ENCODE assay signal across 30 mouse cellular contexts in genomic region chr11:21014250-21014649, GRCm38 (mm10).
DNase-seq lines count a peak whose midpoint lies in the region; ATAC-seq and TF ChIP-seq lines count a peak whose summit lies in the region.
"Had no signal": no experiment of that assay in that cellular context is flagged by ENCODE, and none has a peak within 500 bp of the region (broad histone marks: within the 10 kb centered on the region; RNA-seq: fewer than 3 reads in every experiment).

No protein-coding gene starts in this region.

- DNase-seq in frontal cortex, postnatal 14 days (ENCODE audit: low spot score in 2 of 2) = no peak
- peak in 1 of 2 experiments; percentile 37 for DNase-seq in heart, adult 2 months
- DNase-seq in heart, postnatal 36 days = no peak
- DNase-seq in kidney, postnatal 0 days (ENCODE audit: low spot score) = no peak
- peak; percentile 18 for DNase-seq in skeletal muscle tissue, adult 2 months (ENCODE audit: low read depth, low spot score)
- DNase-seq: adrenal gland, adult 2 months; adrenal gland, postnatal 36 days; cerebellum, adult 11 months; cerebellum, postnatal 36 days; gastrocnemius, postnatal 10 days; kidney, adult 18-20 months; kidney, postnatal 4 days; lung, embryonic 14.5 days; lung, postnatal 14 days; retina, postnatal 1 day; right cerebral cortex, postnatal 14 days; thymus, adult 18-20 months; thymus, postnatal 36 days had no signal

- H3K9me3 ChIP-seq in kidney, postnatal 0 days (replicated peaks; ENCODE audit: low read length) = no peaks in the 10 kb centered on the region
- no peaks in the 10 kb centered on the region for H3K9me3 ChIP-seq in kidney, embryonic 14.5 days (ENCODE audit: control insufficient read depth, low read length)
- H3K9me3 ChIP-seq: midbrain, embryonic 10.5 days; midbrain, embryonic 15.5 days; neural tube, embryonic 15.5 days; stomach, embryonic 15.5 days had no signal

- ATAC-seq in frontal cortex, adult (ENCODE audit: low TSS enrichment) = peak; percentile 65
- ATAC-seq in kidney, postnatal 0 days (replicated peaks; ENCODE audit: low FRiP score, low read depth) = no peak
- no peak for ATAC-seq in kidney, embryonic 14.5 days (ENCODE audit: low FRiP score, low TSS enrichment)
- no peak for ATAC-seq in cerebellum, adult (ENCODE audit: insufficient number of reproducible peaks, low FRiP score, low TSS enrichment)
- ATAC-seq: activated CD4-positive, CD25-positive, alpha-beta regulatory T cell, adult 4 months; forebrain, embryonic 14.5 days; midbrain, embryonic 15.5 days had no signal

- intact Hi-C loops in heart, adult 2 months (cut with DNase I) = no loop called here
- intact Hi-C loops in heart, postnatal 36 days (cut with DNase I) = no loop called here

- H3K9ac ChIP-seq in heart, adult 2 months (ENCODE audit: low read depth, low read length) = no peak overlapping the region
- H3K9ac ChIP-seq in kidney, postnatal 0 days (ENCODE audit: low read depth, low read length) = no peak overlapping the region
- no peak overlapping the region for H3K9ac ChIP-seq in kidney, embryonic 14.5 days (ENCODE audit: low read depth, low read length)
- H3K9ac ChIP-seq: hindbrain, embryonic 14.5 days; liver, embryonic 14.5 days; lung, embryonic 14.5 days; midbrain, embryonic 15.5 days; neural tube, embryonic 15.5 days; stomach, embryonic 15.5 days had no signal

- H3K4me2 ChIP-seq in kidney, postnatal 0 days (ENCODE audit: low read length) = no peak overlapping the region
- H3K4me2 ChIP-seq in kidney, embryonic 14.5 days (replicated peaks; ENCODE audit: low read depth, low read length) = no peak overlapping the region
- H3K4me2 ChIP-seq: hindbrain, embryonic 14.5 days; lung, embryonic 14.5 days; midbrain, embryonic 15.5 days; neural tube, embryonic 15.5 days; stomach, embryonic 15.5 days had no signal

- H3K27me3 ChIP-seq in heart, adult 2 months (ENCODE audit: control insufficient read depth, insufficient read depth, low read length) = no peaks in the 10 kb centered on the region
- H3K27me3 ChIP-seq in kidney, postnatal 0 days (ENCODE audit: insufficient read depth, low read length) = no peaks in the 10 kb centered on the region
- no peaks in the 10 kb centered on the region for H3K27me3 ChIP-seq in kidney, embryonic 14.5 days (ENCODE audit: control insufficient read depth, insufficient read depth, low read length)
- H3K27me3 ChIP-seq: CH12.LX; midbrain, embryonic 15.5 days; neural tube, embryonic 15.5 days; stomach, embryonic 15.5 days had no signal

- no peak for TF ChIP-seq EP300 in heart, adult 2 months (IDR thresholded peaks at IDR 0.05; ENCODE audit: insufficient read depth, low read depth, low read length)

- 9% methylated on average over 3 of the region's 3 CpGs for WGBS in heart, adult 2 months
- 27% methylated on average over 3 of the region's 3 CpGs for WGBS in kidney, postnatal 0 days
- 45% methylated on average over 3 of the region's 3 CpGs for WGBS in kidney, embryonic 14.5 days

- TF ChIP-seq POLR2A in heart, adult 2 months (IDR thresholded peaks at IDR 0.05; ENCODE audit: insufficient read depth, low read depth, low read length) = no peak

- no peak overlapping the region for H3K4me3 ChIP-seq in heart, adult 2 months
- no peak overlapping the region for H3K4me3 ChIP-seq in kidney, postnatal 0 days (replicated peaks; ENCODE audit: low read depth, low read length)
- no peak overlapping the region for H3K4me3 ChIP-seq in kidney, embryonic 14.5 days (ENCODE audit: low read length)
- H3K4me3 ChIP-seq: midbrain, embryonic 10.5 days; midbrain, embryonic 15.5 days; neural tube, embryonic 15.5 days; stomach, embryonic 15.5 days had no signal

- TF ChIP-seq CTCF in heart, adult 2 months (IDR thresholded peaks at IDR 0.05) = no peak
- TF ChIP-seq CTCF in kidney, postnatal 0 days (IDR thresholded peaks at IDR 0.05; ENCODE audit: low read depth) = no peak

- H3K27ac ChIP-seq in heart, adult 2 months = peak overlapping the region; percentile 53
- 0 out of 2 replicates have a peak overlapping the region, but pooled peaks have one; percentile 42 for H3K27ac ChIP-seq in kidney, postnatal 0 days
- H3K27ac ChIP-seq in kidney, embryonic 14.5 days (ENCODE audit: low read depth, low read length) = no peak overlapping the region
- H3K27ac ChIP-seq: hindbrain, embryonic 14.5 days; liver, embryonic 14.5 days; midbrain, embryonic 10.5 days; midbrain, embryonic 15.5 days; neural tube, embryonic 15.5 days had no signal

- peaks cover 9% of the 10 kb centered on the region for H3K36me3 ChIP-seq in heart, adult 2 months (ENCODE audit: control insufficient read depth, insufficient read depth, low read length)
- no peaks in the 10 kb centered on the region for H3K36me3 ChIP-seq in kidney, postnatal 0 days (ENCODE audit: insufficient read depth, low read length)
- H3K36me3 ChIP-seq in kidney, embryonic 14.5 days (ENCODE audit: control insufficient read depth, insufficient read depth, low read length) = no peaks in the 10 kb centered on the region
- H3K36me3 ChIP-seq: midbrain, embryonic 10.5 days; midbrain, embryonic 15.5 days; neural tube, embryonic 15.5 days; stomach, embryonic 15.5 days had no signal

- H3K79me2 ChIP-seq in heart, adult 2 months (replicated peaks; ENCODE audit: control insufficient read depth, insufficient read depth, low read length) = no peaks in the 10 kb centered on the region

- H3K4me1 ChIP-seq in heart, adult 2 months (ENCODE audit: control insufficient read depth, insufficient read depth, low read length) = peaks cover 9% of the 10 kb centered on the region
- H3K4me1 ChIP-seq in kidney, postnatal 0 days (replicated peaks; ENCODE audit: insufficient read depth, low read length) = no peaks in the 10 kb centered on the region
- 0 out of 2 replicates have a peak, but pooled peaks cover 7% of the 10 kb centered on the region for H3K4me1 ChIP-seq in kidney, embryonic 14.5 days (ENCODE audit: control insufficient read depth, insufficient read depth, low read length)
